Mouse (Mus musculus): ENCODE results near the gene Spon2.

Gene Spon2

DNA sequence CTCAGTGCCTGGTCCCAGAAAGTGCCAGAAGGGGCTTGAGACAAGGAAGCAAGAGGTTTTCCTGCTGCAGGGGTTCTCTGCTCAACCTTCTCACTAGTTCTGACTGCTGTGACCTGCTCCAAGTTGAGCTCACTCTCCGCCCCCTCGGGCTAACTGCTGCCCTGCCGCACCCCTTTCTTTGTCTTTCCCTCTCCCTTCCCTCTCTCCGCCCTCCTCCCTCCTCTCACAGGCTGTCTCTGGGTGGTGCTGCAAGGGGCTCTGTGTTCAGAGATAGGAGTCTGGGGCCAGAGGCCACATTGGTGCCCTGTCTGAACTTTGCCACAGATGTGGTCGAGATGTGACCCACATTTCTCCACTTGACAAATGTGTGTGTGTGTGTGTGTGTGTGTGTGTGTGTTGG is at the start of gene Spon2:
Spon2 (minus strand) TSS at position 375 of the 400 bp plus-strand sequence.
- no peak for DNase-seq

DNA sequence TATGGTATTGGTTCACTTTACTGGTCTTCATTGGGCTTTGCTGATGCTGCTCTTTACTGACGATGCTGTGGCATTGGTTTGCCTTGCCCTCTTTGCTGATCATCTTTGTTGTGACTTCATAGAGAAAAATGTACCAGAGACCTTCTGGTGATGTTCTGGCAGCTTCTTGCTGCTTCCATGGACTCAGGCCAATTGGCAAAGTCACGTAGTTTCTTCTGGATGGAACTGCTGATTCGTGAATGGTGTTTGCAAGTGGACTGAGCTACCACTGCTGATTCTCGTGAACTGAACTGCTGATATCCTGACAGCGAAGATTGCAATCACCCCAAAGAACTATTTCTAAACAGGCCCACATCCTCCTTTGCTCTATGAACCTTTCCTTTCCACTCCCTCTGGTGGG is 36.2 kb upstream of the Spon2 start:
- DNase-seq = no peak

DNA sequence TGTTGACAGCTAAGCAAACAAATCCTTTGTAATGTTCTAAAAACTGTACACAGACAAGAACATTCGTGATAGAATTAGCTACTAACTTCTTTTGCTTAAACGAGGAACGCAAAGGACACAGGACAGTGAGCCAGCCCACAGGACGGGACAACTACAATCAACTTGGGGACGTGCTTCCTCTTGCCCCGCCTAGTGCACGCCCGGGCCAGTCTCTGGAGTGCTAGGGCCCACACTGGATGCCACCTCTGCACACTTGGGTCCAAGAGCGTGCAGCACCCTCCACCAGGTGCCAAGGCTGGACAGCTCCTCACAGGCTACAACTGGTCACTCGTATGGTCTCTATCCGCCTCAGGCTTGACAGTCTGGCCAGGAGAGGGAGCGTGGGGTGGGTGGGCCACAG is 29.9 kb upstream of the Spon2 start:
- DNase-seq = no peak

DNA sequence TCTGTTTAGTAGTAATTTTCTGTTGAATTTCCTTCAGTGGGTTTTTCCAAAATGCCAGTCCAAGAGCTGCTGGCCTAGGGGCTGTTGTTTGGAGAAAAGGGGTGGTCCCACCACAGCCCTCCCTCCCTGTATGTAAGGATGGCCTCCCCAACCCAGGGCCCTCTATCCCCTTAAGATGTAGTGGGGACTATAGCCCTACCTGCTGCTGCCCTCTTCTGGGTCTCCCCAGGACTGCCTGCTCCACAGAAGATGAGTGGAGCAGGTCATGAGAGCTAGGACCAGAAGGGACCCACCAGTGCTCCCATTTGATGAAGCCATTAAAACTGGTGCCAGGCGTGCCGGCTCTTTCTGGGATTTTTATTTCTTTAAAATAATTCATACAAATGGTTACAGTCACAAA is 29.1 kb upstream of the Spon2 start:
- no peak for DNase-seq

DNA sequence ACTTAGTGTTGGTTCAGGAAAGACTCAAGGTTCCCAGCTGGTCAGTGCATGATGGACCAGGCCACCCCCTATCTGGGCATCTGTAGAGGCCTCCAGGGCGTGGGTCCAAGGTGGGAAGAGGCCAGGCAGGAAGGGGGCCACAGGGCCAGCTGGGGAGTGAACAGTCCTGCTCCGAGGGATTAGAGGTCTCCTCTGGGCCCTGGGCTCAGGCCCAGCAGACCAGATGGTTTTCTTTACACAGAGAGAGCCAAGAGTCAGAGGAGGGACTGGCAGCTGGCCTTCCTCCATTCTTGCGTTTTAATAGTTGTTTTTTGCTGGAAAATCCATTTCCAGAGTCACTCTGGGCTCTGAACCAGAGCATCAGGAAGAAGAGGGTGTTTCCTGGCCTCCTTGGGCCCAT is 27.4 kb upstream of the Spon2 start:
- DNase-seq = peak; percentile 15 to 22

DNA sequence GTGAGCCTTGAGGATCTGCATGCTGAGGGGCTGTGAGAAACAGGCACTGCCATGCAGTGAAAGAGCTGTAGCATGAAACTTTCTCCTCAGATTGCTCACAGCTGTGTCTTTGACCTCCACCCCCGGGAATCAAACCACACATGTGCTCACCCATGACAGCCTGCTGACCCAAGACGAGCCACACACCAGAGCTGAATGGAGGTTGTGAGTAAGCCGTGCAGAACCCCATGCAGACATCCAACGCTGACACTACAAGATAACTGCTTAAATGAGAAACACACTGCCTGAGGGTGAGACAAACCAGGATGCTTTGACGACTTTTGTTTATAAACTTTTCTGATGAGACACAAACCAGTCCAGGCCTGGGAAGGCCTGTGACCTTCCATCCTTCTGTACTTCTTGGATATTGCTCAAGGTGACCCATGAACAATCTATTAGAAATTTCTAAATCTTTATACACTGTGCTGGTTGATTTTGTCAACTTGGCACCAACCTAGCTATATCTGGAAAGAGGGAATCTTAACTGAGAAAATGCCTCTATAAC is 26.2 kb upstream of the Spon2 start:
- no peak for DNase-seq

DNA sequence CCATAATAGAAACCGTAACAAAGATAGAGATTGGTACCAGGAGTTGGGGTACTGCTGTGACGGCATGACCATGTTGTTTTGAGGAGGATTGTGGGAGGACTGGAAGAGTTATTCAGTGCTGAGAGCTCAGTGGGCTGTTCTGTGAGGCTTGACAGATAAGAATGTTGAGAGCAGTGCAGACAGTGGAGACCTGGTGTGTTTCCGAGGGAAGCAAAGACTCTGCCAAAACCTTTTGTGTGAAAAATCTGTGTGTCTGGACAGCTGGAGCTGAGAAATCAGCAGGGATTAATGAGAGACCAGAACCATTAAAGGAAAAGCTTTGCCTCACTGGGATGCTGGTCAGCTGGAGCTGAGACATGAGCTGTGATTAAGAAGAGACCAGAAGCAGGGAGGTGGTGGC is 21.7 kb upstream of the Spon2 start:
- DNase-seq = no peak

DNA sequence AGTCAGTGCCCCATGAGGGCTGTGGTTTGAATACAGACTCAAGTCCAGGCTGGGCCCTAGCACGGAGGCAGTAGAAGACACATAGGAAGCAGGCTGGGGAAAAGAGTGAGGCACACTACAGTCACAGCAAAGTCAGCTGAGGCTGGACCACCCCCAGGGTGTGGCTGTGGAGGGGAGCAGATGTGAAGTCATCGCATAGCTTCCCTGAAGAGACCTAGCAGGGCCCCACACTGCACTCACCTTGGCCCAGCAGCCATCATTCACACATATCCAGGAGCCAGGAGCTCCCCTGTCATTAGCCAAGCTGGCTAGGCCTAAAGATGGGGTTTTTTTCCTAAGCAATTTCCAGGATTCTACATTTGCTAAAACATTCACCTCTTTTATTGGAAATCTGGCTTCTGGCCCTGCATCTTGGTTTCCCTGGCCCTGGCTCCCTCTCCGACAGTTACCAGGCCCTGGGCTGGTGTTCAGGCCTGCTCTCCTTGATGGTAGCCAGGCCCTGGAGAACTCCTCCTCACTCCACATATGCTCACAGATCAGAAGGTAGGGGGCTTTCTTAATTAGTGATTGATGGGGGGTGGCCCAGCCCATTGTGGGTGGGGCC is 21.0 kb upstream of the Spon2 start:
- no peak for DNase-seq

DNA sequence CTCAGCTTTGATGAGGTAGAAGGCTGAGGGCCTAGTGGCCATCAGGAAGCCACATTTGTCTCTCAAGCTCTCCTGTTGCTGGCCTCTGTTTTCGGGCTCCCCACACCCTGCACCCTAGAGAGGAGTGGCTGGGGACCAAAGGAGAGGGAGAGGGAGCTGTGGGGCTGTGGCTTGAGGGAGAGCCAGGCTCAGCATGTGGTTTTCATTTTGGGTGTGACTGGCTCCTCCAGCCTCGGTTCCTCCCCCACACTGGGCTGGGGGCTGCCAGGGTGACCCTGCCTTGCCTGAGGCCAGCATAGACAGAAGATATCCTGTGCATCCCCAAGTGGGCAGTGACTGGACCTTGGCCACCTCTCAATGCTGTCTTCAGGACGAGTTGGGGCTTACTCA is 20.0 kb upstream of the Spon2 start:
- no peak for DNase-seq

DNA sequence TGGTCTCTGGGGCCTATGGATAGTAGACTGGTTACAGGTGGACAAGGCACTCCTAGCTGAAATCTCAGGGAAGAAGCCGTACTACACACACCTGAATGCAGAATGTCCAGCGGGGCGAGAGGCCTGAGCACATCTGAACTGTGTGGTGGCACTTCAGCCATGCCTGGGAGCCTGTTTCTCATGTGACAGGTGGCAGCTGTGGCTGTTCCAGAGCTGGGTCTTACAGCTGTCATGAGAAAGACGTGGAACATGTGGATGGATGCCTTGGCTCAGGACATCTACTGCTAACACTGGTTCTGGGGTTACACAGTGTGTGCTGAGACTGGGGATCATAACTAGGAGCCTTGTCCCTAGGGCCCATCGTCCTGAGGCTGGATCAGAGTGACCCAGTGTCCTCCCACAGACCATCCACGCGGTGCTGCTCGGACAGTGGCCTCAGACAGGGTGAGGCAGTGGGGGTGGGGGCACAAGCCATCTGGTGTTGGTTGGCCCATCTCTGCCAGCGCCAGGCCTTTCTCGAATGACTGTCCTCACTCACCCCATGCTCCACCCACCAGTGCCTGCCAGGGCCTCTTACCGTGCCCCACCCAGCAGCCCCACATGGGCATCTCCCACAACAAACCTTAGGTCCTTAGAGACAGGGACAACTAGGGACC is 19.5 kb upstream of the Spon2 start:
- DNase-seq = no peak

DNA sequence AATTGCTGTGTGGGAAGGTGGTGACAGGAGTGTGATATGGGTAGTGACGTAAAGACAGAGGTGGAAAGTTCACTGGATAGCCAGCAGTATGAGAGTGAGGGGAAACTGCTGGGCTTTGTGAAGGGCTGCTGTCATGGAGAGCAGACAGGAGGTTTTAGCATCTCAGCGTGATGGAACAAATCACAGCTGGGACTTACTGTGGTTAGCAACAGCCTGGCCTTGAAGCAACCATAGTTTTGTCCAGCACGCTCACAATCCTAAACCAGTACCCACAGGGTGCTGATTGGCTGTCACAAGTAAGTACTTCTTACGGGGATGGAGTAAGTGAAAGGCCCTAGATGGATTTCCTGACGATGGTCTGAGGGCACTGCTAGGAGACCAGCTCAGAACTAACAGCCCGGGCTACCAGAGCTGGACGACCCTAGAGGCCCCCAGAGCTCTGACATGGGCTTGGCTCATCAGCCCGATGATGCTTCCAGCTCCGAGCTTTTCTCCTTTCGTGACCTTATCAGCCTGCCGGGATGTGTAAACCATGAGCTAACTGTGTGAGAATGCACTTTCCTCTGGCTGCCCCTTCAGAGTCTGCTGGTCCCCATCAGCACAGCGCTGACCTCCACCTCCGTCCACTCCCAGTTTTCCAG is 16.3 kb upstream of the Spon2 start:
- DNase-seq = no peak

DNA sequence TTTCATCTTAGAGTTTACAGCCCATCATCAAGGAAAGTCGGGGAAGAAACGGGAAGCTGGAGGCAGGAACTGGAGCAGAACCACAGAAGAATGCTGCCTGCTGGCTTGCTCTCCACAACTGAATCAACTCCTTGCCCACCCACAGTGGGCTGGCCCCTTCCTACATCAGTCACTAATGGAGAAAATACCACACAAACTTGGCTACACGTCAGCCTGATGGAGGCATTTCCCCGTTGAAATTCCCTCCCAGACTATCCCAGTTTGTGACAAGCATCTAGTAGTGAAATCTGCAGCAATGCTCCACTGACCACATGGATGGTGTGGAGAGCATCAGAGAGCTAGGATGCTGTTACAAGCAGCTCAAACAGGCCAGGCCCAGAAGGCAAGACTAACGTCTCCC is 14.5 kb upstream of the Spon2 start:
- DNase-seq = no peak

DNA sequence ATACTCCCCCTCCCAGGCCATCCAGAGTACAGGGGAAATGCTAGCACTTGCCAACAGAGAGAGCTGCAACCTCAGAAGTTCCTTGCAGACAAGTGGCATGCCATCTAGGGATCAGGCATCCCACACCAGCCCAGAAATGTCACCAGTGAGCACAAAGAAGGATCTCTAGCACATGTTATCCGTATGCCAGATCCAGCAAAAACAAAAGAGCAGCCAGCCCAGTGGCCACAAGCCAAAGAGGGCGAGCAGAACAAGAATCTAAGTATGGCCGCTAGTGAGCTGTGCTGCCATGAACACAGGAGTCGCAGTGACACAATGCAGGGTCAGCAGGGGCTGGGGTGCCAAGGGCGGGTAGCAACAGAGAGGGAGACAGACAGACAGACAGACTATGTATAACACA is 12.0 kb upstream of the Spon2 start:
- no peak for DNase-seq

DNA sequence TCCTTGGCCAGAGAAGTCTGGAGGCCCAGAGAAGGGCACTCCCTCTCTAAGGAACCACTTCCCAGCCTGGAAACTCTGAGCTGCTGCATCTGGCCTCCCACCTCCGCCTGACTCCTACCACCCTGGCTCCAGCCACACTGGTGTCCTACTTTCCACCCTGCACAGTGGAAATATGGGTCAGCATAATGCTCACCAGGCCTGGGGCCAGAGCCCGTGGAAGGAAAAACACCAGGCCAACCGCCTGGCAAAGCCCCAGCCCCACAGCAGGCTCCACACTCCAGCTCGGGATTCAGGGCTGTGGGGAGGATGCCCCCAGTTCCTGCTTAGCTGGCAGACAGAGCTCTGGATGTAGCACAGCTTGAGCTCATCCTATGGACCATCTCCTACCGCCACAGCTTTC is 10.2 kb upstream of the Spon2 start:
- DNase-seq = no peak

DNA sequence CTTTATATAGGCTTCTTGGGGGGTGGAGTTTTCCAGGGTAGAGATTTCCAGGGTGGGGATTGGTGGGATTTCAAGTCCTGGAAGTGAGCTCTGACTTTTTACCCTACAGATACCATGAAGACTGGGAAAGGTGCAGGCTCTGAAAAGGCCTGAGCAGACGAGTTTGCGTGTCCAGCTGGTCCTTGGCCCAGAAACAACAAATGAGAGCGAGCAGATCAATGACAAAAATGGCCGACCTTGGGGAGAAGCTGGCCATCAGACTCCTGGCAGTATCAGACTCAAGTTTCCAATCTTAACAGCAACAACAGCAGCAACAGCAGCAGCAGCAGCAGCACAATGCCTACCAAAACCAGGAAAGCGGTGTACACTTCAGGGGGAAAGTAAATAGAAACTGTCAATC is 7.4 kb upstream of the Spon2 start:
- DNase-seq = no peak

DNA sequence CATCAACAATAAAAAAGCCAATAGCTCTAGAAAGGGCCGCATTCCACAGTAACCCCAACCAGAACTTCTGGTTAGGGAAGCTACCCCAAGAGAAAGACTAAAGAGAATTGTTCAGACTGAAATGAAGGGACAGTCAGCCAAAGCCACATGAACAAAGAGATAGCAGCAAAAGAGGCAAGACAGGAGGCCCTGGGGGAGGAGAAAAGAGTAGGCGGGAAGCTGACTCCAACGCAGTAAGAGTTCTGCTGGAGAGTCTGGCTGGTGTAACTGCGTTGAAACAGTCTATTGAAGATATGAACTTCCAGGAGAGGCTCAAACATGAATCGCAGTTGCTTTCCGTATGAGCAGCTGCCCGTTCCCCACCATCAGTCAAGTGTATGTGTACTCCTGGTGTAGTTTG is 6.2 kb upstream of the Spon2 start:
- no peak for DNase-seq

DNA sequence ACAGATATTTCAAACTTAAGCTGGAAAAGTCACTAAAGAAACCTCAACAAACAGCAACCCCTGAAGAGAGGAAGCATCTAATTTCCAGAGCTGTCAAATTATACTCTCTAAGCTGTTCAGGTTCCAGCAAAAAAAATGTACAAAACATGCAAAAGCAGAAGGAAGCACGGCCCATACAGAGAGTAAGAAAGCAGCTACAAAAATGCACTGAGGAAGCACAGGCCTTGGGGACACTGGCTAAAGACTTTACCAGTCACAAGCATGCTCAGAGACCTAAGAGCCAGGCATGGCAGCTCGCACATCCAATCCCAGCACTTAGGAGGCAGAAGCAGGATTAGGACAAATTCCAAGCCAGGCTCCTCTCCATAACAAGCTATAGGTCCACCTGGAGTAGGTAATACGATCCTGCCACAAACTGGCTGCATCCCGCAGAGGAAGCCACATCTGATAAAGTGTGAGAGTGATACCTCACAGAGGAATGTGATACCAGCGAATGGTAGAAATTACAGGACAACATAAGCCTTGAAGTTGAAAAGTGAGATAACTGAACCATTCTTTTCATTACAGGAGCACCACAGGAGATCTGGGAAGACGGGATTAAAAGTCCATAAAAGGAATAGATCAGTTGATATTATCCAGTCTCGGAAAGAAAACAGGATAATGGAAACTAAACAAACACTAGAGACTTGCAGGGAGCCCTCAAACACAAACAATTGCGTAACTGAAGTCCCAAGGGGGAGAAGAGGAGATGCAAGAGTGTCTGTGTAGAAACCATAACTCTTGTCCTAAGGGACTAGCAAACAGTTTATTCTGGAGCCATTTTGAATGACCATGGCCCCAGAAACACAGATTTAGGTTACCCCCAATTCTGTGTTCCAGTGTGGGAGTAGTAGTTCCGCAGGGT is 4.8 kb upstream of the Spon2 start:
- no peak for DNase-seq

DNA sequence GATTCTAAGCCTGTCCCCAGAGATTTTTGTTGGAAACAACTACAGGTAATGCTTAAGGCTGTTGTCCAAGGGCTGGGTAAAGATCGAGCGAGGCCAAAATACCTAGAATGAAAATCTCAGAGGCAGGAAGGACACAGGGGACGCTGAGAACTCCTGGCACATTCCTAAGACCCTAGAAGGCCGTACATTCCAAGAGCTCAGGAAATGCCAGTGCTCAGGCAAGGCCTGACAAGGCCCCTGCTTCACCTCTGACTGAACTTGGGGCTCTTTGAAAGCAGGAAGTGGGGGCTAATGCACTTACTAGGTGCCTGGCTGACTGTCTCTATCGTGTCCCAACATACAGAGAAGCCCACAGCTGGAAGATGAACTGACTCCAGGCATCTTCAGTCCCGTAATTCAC is 4.1 kb upstream of the Spon2 start:
- no peak for DNase-seq

DNA sequence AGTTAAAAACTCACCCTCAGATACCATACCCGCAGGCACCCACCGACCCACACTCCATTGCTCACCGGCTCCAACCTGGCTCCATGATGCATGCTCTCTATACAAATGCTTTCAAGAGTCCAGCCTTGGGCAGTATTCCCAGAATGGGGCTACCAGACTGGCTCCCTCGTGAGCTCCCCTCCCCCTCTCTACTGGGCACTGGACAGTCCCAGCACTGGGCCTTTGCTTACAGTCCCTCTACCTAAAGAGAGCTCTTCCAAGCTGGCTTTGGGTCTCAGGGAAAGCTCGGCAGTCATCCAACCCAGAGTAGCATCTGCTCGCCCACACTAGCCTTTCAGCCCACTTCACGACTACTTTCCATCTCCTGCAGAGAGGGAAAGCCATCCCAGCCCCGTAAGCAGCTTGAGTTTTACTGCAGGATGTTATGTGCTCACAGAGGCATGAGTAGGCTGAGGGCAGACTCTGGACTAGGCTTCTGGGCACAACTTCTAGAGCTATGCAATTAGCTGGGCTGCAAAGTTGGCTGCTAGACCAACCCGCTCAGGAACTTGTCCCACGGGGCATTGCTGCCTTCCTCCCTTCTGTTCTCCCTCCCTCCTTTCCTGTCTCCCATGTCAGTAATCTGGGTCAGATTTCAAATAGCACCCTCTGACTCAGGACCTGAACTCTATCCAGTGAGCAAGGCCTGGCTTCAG is 2.2 kb upstream of the Spon2 start:
- DNase-seq = no peak

DNA sequence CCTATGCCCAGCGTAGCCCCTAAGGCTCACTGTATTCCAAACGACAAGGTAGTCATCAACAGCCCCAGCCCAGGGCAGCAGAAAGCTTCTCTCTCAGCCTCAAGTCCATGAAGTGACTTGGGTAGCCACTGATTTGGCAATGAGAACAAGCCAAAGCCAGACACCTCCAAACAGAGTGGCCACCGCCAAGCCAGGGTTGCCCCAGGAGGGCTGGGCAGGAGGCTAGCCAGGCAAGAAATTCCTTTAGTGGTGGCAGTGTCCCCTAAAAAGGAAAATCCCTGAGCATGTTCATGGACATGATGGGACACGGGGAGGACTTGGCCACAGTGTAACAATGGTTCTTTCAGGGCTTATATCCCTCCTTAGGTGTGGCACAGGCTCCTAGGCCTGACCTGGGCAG is 1.6 kb upstream of the Spon2 start:
- no peak for DNase-seq

DNA sequence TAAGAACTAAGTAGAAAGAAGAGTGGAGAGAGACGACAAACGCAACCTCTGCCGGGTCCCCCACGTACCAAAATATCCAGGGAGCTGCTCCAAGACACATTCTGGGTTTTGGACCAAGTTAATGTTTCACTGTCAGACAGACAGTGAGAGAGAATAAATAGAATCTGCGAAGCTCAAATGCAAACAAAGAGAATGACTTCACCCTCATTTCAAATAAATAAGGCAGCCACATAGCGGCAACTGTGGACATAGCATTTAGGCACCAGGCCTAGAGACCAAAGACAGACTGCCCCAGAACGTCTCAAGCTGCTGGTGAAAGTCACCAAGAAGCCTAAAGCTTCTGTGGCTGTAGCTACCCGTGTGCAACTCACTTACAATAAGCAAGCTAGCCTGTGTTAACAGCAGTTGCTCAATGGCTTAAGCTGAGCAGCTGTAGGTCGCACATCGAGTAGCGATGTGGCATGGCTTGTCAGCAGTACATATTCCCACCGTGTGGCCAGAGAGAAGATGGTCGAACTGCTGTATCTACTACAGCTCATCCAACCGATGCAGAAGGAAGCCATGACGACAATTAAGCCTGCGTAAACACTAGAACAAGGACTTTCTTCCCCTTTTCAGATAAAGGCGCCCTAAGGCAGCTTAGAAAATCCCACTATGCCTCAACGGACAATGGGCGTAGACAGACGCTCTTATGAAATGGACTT is 643 bp upstream of the Spon2 start:
- DNase-seq = no peak

DNA sequence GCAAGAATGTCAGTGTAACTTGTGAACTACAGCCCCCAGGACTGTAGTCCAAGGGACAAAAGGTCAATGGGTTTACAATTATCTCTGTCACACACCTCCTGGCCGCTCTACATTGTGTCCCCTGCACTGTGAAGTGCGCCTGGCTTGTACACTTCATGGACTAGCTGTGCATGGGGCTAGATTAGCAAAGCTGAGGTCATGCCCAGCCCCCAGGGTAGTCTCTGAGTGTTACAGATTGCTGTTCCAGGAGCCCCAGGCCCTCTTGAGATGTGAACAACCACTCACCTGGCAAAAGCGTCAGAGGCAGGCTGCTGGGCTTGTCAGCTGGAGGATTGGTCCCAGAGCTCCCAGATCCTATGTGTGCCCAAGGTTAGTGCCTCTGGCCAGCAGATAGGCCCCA is 592 bp downstream of the Spon2 start:
- no peak for DNase-seq

All from spleen, adult 18-20 months (tissue).